Mouse (Mus musculus): ENCODE results near the gene Dkk2.

GRCm38 (mm10) chr3:132084680-132085079 is 412 bp upstream of the Dkk2 start:
- no peak for TF ChIP-seq SMC3 (IDR thresholded peaks at IDR 0.05; ENCODE audit: low read depth, low read length)
- no peak for TF ChIP-seq EP300 (IDR thresholded peaks at IDR 0.05; ENCODE audit: low read depth in 1 of 2, low read length in 2 of 2)
- TF ChIP-seq CTCF (IDR thresholded peaks at IDR 0.05 in 2 of 3, conservative IDR thresholded peaks at IDR 0.05 in 1 of 3; ENCODE audit: control insufficient read depth in 1 of 3, insufficient read depth in 1 of 3, low read depth in 2 of 3, low read length in 3 of 3, poor library complexity in 1 of 3, severe bottlenecking in 1 of 3): no peak
- TF ChIP-seq E2F4 (IDR thresholded peaks at IDR 0.05; ENCODE audit: borderline replicate concordance, low read depth, low read length): no peak
